Mouse (Mus musculus) retina, embryonic 14.5 days (tissue): ENCODE data around the gene Arsb.

Experiments used
- DNase-seq: peaks from one replicate; pipeline ENCODE4 v3.0.0-alpha.2; 2015; ENCODE audit warnings: low spot score

The Arsb gene

DNA sequence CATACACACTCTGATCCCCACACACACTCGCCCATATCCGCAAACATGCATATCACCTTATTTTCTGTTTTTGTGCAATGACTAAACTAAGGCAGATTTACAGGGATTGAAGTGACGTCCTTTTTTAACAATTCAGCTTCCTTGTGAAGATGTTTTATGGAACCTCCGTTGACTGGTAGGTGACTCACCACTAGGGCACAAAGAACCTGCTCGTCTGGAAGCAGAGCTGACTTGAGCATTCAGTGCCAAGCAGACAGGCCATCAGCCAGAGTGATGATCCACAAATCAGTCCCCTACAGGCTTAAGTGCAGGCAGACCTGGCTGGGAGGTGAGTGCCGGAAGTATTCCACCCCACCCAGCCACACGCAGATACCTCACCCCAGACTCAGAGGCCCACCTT lies 120.7 kb downstream of the Arsb start:
- DNase-seq, result no peak

DNA sequence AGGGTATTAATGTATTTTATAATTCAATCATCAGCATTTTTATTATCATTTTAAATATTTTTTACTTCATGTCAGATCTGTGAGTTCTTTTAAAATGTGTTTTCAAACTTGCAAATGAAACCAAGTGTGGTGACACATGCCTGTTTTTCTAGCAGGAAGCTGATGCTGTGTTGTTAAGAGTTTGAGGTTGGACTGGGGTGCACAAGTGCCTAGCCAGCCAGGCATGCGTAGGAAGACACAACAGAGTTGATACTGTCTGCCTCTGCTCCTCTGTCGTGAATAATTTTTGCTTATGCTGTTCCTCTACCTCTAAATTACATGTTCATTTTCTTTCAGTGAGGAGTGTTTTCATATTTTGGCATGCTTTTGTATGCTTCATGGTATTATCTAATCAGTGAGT lies 122.7 kb downstream of the Arsb start:
- no peak for DNase-seq

DNA sequence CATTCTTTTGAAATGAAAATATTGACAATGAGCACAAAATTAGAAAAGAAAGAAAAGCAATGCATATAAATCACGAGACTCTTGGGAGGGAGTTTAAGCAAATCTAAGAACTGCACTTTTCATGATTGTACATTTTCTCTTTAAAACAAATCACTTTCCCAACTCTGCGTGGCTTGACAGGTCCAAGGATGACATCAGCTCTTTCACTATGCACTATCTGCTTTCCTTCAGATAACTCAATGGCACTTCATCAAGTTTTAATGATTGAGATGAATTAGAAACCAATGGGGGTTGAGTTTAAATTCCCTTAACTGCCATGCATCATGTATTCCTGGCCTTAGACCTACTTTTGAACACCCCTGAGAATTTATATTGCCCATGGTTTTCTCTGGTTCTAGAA lies 124.0 kb downstream of the Arsb start:
- no peak for DNase-seq

DNA sequence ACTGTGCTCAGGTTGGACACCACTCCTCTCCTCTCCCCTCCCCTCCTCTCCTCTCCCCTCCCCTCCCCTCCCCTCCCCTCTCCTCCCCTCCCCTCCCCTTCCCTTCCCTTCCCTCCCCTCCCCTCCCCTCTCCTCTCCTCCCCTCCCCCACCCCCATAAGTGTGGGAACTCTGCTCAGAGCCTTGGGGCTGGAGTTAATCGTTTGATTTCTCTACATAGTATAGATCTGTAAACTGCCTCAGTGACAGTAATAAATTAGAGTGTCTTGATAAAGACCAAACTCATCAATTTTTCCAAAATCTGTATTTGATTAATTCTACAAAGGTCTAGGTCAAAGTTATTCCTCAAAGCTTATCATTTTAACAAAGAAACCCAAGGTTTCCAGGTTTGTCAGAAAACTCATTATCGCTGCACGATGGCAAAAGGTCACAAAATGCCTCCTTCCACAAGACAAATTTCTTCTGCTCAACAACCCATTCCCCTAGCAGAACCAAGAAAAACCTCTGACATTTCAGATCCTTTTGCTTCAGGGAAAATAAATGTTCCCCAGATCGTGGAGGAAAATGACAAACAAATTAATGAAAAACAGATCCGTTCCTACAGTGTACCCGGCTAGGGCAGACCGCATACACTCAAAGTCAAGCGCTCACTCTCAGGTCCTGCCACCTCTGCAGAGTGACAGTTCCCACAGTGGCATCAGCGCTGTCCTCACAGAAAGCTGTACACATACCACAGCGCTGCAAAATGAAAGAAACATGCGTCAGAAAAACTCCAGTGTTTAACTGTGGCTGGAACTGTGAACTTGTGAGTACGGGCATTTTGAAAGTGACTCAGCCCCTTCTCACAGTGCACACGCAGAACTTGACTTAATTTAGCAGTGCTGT lies 126.8 kb downstream of the Arsb start:
- DNase-seq, result no peak

DNA sequence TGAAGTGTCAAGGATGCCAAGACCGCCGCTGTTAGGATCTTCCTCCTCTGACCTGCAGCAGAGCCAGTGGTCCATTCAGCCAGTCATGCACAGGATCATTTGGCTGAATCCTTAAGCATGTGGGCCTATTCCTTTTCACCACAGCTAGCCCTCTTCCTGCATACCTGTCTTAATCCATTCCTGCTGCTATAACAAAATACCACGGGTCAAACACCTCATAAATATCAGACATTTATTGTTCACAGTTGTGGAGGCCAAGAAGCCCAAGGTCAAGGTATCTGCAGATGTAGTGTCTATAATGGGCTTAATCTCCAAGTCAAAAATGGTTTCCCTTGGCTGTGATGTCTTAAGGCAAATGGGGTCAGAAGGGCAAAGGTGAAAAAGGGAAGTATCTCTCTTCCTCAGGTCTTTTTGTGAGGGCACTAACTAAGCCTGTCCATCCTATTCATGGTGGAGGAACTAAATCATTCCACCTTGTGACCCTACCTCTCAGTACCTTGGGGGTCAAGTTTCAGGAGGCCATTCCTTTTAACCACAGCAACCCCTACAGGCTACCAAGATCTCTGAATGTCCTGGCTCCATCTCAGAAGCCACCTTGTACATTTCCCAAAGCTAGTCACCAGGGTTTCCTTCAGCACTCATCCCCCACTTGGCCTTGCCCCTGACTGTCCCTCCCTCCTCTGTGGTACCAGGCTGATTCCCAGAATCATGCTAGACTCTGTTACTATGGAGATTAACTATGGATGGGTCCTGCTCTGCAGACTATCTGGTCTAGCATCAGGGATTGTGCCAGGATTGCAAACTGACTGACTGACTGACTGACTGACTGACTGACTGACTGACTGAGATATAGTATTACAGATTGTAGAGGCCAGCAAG lies 128.2 kb downstream of the Arsb start:
- DNase-seq, result no peak

DNA sequence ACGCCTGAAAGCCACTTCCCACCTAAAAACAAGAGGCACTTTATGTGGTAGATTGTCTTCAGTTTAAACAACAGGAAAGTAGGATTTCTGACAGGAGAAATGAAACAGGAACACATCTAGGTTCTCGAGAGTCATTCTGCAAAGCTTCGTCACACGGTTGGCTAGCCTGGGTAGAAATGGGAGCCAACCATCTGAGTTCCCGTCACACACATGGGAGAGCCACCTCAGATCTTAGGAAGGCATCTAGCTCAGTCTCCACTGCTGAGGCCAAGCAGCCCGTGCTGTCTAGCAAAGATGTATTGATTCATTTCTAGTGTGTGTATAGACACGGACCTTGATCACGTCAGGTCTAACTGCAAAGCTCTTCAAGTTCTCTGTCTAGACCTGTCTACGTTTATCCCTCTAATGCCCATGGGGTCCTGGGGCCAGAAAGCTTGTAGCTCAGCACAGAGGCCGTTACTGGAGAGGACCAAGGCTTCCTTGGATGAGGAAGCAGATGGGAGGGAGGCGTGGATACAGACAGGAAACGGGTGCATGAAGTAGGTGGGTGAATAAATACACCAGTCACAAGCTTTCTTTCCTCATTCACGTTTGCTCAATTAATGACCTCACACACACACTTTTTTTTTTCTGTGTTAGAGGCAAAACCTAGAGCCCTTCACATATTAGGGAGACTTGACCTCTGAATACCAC lies 129.7 kb downstream of the Arsb start:
- DNase-seq, result no peak

DNA sequence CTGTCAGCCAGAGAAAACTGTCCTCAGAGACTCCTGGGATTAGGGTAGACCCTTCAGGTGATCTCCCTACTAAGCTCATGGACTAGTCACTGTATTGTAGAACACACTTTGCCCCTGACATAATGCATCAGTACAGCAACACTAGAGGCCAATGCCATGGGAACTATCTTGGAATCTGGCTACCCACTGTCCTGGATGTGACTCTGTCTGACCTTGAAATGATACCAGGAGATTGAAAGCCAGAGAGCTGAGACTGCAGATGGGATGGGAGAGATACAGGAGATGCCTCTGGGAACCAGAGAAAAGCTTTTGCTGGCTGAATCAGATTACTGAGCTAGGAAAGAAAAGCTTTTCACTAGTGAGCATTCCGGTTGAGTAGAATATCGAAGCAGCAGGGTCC lies 130.7 kb downstream of the Arsb start:
- DNase-seq, result no peak

DNA sequence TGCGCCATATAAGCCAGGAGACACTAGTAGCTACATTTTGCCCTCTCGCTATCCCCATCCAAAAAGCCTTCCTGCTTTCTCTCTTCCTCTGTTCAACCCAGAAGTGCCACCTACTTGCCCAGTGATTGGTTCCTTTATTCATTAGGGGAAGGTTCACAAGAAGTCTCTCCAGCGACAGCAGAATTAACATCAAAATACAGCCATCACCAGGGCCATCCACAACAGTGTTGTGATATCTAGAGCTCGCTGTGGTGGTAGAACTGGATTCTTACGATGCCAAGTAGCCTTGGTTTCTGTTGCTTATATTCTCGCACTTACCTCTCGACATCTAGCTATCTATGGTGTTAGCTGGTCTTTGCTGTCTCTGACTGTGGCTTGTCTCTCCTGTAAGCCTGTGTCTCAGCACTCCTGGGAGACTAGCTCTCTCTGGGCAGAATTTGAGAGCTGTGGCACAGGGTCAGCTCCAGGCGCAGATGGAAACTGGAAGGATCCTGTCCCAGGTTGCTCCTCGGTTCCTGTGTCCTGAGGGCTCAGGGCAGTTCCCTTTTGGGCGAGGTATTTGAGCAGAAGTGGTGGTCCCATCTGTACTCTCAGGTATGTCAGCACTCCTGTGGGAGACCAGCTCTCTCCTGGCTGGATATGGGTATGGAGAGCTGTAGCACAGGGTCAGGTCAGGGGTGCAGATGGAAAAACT lies 135.3 kb downstream of the Arsb start:
- DNase-seq, result no peak

DNA sequence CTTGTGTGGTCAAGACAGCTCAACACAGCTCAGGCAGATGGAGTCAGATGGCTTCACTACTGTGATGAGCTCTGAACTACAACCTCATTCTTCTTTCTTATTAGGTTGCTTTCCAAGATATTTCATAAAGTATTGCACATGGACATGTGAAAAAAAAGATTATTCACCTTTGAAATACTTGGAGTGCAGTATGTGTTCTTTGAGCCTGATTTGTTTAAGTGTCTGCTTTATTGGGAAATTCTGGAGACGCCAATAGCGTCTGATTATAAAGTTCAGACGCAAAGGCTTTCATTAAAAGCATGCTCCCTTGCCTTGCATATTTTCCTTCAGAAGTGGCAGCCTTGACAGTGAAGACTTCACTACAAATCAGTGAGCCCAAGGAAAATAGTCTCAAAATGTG lies 136.5 kb downstream of the Arsb start:
- no peak for DNase-seq

DNA sequence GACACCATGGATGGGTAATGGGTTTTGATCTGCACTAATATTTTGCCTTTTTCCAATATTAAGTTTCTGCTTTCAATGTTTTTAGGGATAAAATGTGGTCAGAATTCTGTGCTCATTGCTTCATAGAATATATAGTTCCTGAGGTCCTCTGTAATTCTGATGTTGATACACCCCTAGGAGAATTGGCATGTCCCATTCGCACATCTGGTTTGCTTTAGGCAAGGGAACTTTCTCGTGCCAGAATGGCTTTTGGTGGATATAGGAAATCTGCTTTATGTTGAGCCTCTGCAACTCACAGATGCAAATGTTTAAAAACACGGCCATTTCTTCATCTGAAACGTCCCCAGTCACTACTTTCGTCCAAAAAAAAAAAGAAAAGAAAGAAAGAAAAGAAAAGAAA lies 138.4 kb downstream of the Arsb start:
- no peak for DNase-seq

DNA sequence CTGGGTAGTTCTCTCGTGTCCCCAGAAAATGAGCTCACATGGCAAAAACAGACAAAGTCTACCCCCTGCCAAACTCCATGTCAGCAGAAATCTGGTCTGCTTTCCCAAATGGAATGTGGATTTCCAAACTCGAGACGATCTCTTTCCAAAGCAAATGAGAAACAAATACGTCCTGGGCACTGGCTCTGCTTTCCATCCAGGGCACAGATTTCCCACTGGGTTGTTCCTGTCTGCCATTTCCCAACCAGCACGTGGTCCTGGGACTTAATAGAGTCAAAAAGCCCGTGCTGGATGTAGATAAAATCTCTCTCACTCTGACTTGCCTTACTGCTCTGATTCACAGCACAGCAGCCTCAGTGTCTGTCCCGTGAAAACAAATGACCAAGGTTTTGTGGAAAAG lies 139.6 kb downstream of the Arsb start:
- no peak for DNase-seq

DNA sequence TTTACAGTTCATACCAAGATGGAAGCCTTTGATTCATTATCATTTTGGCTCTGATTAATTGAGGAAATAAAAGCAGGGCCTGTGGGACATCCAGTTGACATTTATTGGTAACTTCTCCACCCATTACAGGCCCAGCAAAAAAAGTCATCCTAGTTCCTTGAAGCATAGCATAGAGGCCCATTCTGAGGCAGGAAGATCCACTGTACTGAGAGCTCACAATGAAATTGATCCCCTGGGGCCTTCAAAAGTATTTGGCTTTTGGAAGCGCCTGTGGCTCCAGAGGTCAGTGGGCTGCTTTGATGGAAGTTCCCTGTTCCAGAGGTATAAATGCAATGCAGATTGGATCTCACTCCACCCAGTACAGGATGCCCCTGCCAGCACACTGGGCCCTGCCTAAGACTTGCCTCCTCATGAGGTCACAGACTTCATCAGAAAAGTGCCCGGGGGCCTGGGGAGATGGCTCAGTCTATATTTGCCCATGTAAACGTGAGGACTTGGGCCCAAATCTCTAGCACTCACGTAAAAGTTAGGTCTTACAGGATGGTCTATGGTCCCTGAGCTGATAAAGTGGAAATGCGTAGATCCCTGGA lies 141.0 kb downstream of the Arsb start:
- DNase-seq, result no peak

DNA sequence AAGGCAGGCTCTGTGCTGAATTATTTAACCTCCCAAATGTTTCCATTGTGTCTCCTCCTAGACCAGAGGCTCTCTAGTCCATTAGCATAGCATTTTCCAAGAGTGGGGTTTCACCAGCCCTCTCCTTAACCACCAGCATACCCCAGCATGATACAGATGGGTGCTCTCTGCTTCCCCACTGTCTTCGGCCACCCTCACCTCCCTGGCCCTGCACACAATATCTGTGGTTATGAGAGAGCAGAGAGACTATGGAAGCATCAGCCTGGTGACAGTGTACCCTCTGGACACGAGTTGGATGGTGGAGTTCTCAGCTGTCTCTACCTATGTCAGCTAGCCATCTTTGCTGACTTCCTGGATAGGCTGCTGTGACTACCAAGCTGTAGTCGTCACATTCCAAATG lies 142.8 kb downstream of the Arsb start:
- no peak for DNase-seq

DNA sequence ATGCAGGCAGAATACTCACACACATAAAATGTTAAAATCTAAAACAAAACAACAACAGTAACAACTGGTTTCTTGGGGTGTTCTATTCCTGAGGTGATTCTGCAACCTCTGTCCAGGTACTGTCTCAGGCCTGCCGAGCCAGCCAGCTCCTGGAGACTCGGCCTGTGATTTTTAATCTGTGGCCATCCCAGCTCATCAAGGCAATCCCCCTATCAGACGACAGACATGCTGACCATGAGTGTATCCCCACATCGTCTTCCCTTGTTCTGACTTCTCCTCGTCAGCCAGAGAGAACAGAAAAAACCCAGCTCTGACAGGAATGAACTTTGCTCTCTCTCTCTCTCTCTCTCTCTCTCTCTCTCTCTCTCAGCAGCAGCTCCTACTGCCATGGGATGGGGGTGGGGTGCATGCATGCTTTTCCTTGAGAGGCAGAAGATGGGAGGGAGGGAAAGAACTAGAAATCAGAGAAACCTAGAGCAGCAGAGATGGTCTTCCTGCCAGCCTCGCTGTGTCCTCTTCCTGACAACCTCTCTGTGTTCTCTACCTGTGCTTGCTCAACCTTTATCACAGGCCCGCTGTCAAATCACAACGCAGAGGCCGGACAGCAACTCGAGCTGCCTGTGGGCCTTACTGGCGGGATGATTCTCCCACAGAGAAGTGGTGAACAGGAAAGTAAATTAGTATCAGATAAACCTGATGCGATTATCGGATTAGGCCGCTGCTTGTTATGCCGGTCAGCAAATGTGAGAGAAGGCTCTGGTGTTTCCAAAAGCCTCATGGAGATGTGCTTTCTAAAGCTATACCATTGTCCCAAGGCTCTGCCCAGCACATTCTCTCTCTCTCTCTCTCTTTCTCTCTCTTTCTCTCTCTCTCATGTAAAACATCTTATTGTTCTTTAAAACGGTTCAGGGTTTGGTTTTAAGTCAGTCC lies 144.5 kb downstream of the Arsb start:
- DNase-seq, result no peak

DNA sequence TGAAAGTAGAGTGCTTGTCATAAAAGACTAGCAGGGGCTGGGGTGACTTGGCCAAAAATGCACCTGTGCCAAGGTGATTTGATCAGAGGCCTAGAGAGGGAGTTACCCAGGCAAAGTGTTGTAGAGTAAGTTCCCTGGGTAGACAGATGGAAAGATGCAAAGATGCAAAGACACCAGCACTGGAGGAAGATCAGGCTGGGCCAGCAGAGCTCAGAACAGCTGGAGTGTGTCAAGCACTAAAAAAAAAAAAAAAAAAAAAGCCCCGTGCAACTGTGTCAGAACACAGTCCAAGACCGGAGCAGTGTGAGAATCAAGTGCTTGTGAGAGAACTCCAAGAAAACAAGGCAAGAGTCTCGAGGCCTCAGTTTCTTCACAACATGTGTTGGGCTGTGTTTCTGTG lies 148.1 kb downstream of the Arsb start:
- DNase-seq, result no peak

DNA sequence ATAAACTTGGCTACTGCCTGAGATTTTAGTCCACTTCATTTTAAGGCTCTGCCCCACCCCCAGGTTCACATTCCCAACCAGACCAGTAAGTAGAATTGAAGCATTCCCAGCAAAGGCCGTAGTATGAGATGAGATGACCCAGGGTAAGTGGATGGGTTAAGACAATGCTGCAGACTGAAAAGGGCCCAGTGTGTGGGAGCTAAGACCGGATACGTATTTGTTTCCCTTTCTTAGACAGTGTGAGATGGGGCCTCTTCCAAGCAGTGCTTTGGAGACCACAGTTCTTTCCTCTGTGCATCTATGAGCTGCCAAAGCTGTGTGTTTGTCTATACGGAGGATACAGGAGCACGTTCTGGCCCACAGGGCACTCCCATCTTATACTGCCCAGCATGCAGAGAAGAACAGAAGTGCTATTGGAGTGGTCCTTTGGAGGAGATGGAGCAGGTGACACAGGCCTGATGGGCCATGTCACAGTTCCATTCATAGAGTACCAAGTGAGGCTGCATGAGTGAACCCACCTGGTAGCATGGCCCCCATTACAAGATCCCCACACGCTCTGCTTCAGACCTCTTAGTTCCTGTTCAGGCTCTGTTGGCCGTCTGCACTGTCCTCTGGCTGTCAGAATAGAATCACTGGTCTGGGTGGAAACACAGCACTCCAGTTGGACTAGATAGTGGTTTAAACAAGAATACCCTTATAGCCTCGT lies 148.8 kb downstream of the Arsb start:
- DNase-seq, result no peak

DNA sequence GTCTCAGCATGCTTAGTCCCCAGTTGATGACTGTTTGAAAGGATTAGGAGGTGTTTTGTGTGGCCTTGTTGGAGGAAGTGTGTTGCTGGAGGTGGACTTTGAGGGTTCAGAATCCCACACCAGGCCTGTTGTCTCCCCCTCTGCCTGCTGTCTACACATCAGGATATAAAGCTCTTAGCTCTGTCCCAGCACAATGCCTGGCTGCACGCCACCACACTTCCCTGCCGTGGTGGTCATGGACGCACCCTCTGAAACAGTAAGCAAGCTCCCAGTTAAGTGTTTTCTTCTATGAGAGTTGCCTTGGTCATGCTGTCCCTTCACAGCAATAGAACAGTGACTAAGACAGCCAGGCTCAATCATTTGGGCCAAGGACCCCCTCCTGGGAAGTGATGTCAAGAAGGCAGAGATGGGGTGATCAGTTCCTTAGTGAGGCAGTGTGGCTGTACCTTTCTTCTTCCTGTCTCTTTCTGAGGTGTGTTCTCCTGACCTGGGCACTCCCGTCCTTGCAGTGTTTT lies 149.4 kb downstream of the Arsb start:
- no peak for DNase-seq

DNA sequence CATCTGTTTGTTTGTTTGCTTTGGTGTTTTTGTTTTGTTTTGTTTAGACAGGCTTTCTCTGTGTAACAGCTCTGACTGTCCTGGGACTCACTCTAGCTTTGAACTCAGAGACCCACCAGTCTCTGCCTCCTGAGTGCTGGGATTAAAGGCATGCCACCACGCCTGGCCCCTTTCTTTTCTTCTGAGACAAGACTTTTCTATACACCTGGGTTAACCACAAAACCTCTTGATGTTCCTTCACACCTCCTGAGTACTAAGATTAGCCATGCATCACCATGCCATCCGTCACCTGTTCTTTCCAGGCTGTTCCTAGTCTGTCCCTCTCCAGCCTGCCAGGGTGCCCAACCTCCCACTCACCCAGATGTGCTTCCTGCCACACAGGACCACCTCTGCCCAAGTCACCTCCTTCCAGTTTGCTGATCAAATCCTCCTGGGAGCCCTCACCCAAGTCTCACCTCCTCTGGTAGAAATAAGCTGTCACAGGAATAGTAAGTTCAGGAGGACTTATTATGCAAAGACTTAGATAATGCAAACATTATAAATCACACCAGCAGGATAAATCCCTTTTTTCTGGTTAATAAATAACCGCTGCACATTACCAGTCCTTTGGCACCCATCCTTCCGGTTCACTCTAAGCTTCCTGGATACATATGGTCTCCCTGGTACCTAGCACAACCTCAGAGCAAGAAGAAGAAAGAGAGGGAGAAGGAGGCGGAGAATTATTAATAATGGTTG lies 150.6 kb downstream of the Arsb start:
- no peak for DNase-seq

DNA sequence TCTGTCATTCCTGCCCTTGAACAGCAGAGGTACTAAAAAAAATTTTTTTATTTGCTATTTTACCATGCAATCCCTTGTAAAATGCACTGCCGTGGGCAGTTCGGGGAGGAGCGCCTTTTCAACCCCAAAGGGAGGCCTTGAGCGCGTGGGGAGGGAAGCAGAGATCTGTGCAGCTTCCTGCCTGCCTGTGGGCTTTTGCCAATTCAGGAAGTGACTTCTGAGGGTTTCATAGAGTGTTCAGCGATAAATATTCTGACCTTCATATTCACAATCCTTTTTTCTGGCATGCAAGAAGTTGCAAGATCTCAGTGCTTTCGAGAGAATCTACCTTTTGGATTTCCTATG lies 151.1 kb downstream of the Arsb start:
- no peak for DNase-seq
